Mouse (Mus musculus): ENCODE data around the gene Ntng1.

Gene Ntng1

GRCm38 (mm10) chr3:110143206-110144061 lies at the start of gene Ntng1:
Gene Ntng1 (minus strand): TSS chr3:110144011.
- no peak for DNase-seq (ENCODE audit: low spot score)

- DNase-seq (ENCODE audit: low spot score) = no peak
These were observed 43.7 kb upstream of the Ntng1 start for GRCm38 (mm10) chr3:110187401-110187948.

- no peak for DNase-seq (ENCODE audit: low spot score)
These were observed 5.3 kb upstream of the Ntng1 start for GRCm38 (mm10) chr3:110149089-110149488.

GRCm38 (mm10) chr3:110144301-110145055 lies 667 bp upstream of the Ntng1 start:
- DNase-seq (ENCODE audit: low spot score) = no peak

GRCm38 (mm10) chr3:110142314-110143205 lies 1.3 kb downstream of the Ntng1 start:
- no peak for DNase-seq (ENCODE audit: low spot score)

GRCm38 (mm10) chr3:110141351-110142302 lies 2.2 kb downstream of the Ntng1 start:
- DNase-seq (ENCODE audit: low spot score) = no peak

- DNase-seq (ENCODE audit: low spot score) = no peak
These were observed 7.7 kb downstream of the Ntng1 start for GRCm38 (mm10) chr3:110136115-110136514.

GRCm38 (mm10) chr3:110133150-110133549 lies 10.7 kb downstream of the Ntng1 start:
- DNase-seq (ENCODE audit: low spot score) = no peak

- no peak for DNase-seq (ENCODE audit: low spot score)
These were observed 11.5 kb downstream of the Ntng1 start for GRCm38 (mm10) chr3:110132289-110132688.

- DNase-seq (ENCODE audit: low spot score) = no peak
These were observed 12.5 kb downstream of the Ntng1 start for GRCm38 (mm10) chr3:110131043-110131891.

- no peak for DNase-seq (ENCODE audit: low spot score)
These were observed 14.2 kb downstream of the Ntng1 start for GRCm38 (mm10) chr3:110129607-110130006.

- no peak for DNase-seq (ENCODE audit: low spot score)
These were observed 37.8 kb downstream of the Ntng1 start for GRCm38 (mm10) chr3:110105982-110106381.

GRCm38 (mm10) chr3:110094407-110094806 lies 49.4 kb downstream of the Ntng1 start:
- no peak for DNase-seq (ENCODE audit: low spot score)

- DNase-seq (ENCODE audit: low spot score) = no peak
These were observed 49.8 kb downstream of the Ntng1 start for GRCm38 (mm10) chr3:110094003-110094402.

GRCm38 (mm10) chr3:110092521-110092920 lies 51.3 kb downstream of the Ntng1 start:
- DNase-seq (ENCODE audit: low spot score) = no peak

GRCm38 (mm10) chr3:110087189-110087588 lies 56.6 kb downstream of the Ntng1 start:
- DNase-seq (ENCODE audit: low spot score) = no peak

GRCm38 (mm10) chr3:110085336-110085735 lies 58.5 kb downstream of the Ntng1 start:
- DNase-seq (ENCODE audit: low spot score) = no peak

- no peak for DNase-seq (ENCODE audit: low spot score)
These were observed 79.0 kb downstream of the Ntng1 start for GRCm38 (mm10) chr3:110064709-110065256.

GRCm38 (mm10) chr3:110055915-110056314 lies 87.9 kb downstream of the Ntng1 start:
- DNase-seq (ENCODE audit: low spot score) = no peak

Data from ovary, postnatal 10 days (tissue).